In genomic region chr2:132607141-132608093, GRCm38 (mm10) we compare ENCODE assay signal across 8 mouse cellular contexts. TPM values are rescaled to one million over a fixed set of nuclear protein-coding genes. Genes with fewer than 3 reads are reported as not detected.
DNase-seq lines count a peak whose midpoint lies in the region; ATAC-seq and TF ChIP-seq lines count a peak whose summit lies in the region.

No protein-coding gene starts in this region.

- no peaks in the 10 kb centered on the region for H3K4me1 ChIP-seq in embryonic facial prominence, embryonic 11.5 days (ENCODE audit: control insufficient read depth, insufficient read depth, low read length)
- H3K4me1 ChIP-seq in lung, embryonic 14.5 days (ENCODE audit: insufficient read depth), result no peaks in the 10 kb centered on the region

- no peak overlapping the region for H3K27ac ChIP-seq in embryonic facial prominence, embryonic 11.5 days (replicated peaks; ENCODE audit: low read depth, low read length)
- H3K27ac ChIP-seq in lung, embryonic 14.5 days (ENCODE audit: low read depth), result peak overlapping the region; percentile 12; the same call in 1 of the 2 replicates

- WGBS in embryonic facial prominence, embryonic 11.5 days, result 58% methylated on average over 10 of the region's 10 CpGs
- WGBS in lung, embryonic 14.5 days, result 41% methylated on average over 10 of the region's 10 CpGs

- H3K9ac ChIP-seq in embryonic facial prominence, embryonic 11.5 days (replicated peaks; ENCODE audit: low read length), result no peak overlapping the region
- H3K9ac ChIP-seq in lung, embryonic 14.5 days, result no peak overlapping the region

- H3K4me3 ChIP-seq in embryonic facial prominence, embryonic 11.5 days (ENCODE audit: low read depth, low read length), result no peak overlapping the region
- no peak overlapping the region for H3K4me3 ChIP-seq in lung, embryonic 14.5 days (ENCODE audit: low read depth, low read length)

- H3K27me3 ChIP-seq in embryonic facial prominence, embryonic 11.5 days (ENCODE audit: control insufficient read depth, insufficient read depth, low read length), result no peaks in the 10 kb centered on the region
- H3K27me3 ChIP-seq in lung, embryonic 14.5 days (ENCODE audit: insufficient read depth, low read length), result no peaks in the 10 kb centered on the region

- intact Hi-C loops in heart, postnatal 25 days (cut with DNase I), result no loop called here

- no peak for TF ChIP-seq CTCF in lung, embryonic 14.5 days (IDR thresholded peaks at IDR 0.05; ENCODE audit: low read depth)

- no peaks in the 10 kb centered on the region for H3K36me3 ChIP-seq in embryonic facial prominence, embryonic 11.5 days (replicated peaks; ENCODE audit: control insufficient read depth, insufficient read depth, low read depth, low read length)
- no peaks in the 10 kb centered on the region for H3K36me3 ChIP-seq in lung, embryonic 14.5 days (ENCODE audit: insufficient read depth)

- no peaks in the 10 kb centered on the region for H3K9me3 ChIP-seq in embryonic facial prominence, embryonic 11.5 days (replicated peaks; ENCODE audit: control insufficient read depth, low read length)
- H3K9me3 ChIP-seq in lung, embryonic 14.5 days (ENCODE audit: low read depth, low read length), result no peaks in the 10 kb centered on the region

- H3K4me2 ChIP-seq in embryonic facial prominence, embryonic 11.5 days (ENCODE audit: low read depth, low read length), result no peak overlapping the region
- no peak overlapping the region for H3K4me2 ChIP-seq in lung, embryonic 14.5 days

- no peak for ATAC-seq in embryonic facial prominence, embryonic 11.5 days (replicated peaks; ENCODE audit: insufficient number of reproducible peaks, low FRiP score, low TSS enrichment, low read depth)
- no peak for ATAC-seq in lung, embryonic 14.5 days (ENCODE audit: insufficient read depth)

- DNase-seq in 3134 (ENCODE audit: extremely low read depth, insufficient read length, low spot score), result peak; percentile 15
- DNase-seq in B cell, adult 2 months, result peak; percentile 67 to 76
- peak; percentile 62 for DNase-seq in embryonic facial prominence, embryonic 11.5 days (ENCODE audit: low spot score)
- DNase-seq in heart, postnatal 25 days (ENCODE audit: low spot score), result peak; percentile 7
- no peak for DNase-seq in lung, embryonic 14.5 days
- DNase-seq in right cerebral cortex, postnatal 25 days, result peak; percentile 66
- no peak for DNase-seq in urinary bladder, adult 2 months (ENCODE audit: low spot score)
- DNase-seq in cerebellum, adult 9-10 months, result no peak

RNA-seq across cellular contexts. Expression of gene Gpcpd1, which starts 19.9 kb away (rescaled TPM):
- polyA plus RNA-seq in embryonic facial prominence, embryonic 11.5 days (2014; fragmentation: Nextera tagmentation; extraction: Ambion mirVana), result 39.9 and 40.1 TPM in 2 replicates
- total RNA-seq in heart, postnatal 25 days (2021), result 100 to 1,000 TPM; 183 to 239 TPM
- 33.1 and 39.7 TPM in 2 replicates for polyA plus RNA-seq in lung, embryonic 14.5 days (2014; fragmentation: Nextera tagmentation; extraction: Ambion mirVana)
- polyA plus RNA-seq in urinary bladder, adult 2 months (2012; rRNA removed), result 24.2 and 25.6 TPM in 2 replicates

Comparison
In these comparisons a context has a peak if more than half of its experiments do, and no peak if none do; other contexts are left out.
1. DNase-seq: peak in 3134 (single experiment), B cell, adult 2 months (2 of 2), embryonic facial prominence, embryonic 11.5 days (single experiment), heart, postnatal 25 days (single experiment) and right cerebral cortex, postnatal 25 days (single experiment); none in lung, embryonic 14.5 days (single experiment), urinary bladder, adult 2 months (single experiment) and cerebellum, adult 9-10 months (single experiment).